Comparison of ENCODE assay signal across 16 mouse cellular contexts in the genomic region with DNA sequence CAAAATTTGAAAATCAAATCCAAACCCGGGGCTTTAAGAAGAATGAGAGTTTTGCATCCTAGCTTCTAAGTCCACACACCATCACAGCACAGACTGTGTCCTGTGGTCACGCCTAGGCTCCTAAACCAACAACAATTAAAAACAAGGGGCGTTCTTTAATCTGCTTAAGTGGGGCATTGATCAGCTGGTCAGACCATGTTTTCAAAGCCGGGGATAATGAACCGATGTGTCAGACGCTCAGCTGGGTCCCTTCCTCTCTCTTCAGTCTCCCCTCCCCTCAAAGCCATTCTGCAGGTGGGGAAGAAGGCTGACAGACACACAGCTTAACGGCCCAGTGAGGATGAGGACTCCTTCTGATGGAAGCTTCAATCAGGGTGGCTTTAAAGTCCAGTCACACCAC. TPM values are rescaled to one million over a fixed set of nuclear protein-coding genes. Genes with fewer than 3 reads are reported as not detected.
"Had no signal": no experiment of that assay in that cellular context is flagged by ENCODE, and none has a peak within 500 bp of the region (broad histone marks: within the 10 kb centered on the region; RNA-seq: fewer than 3 reads in every experiment).

No protein-coding gene starts in this region.

- H3K27ac ChIP-seq: intestine, embryonic 15.5 days; kidney, embryonic 15.5 days; left cerebral cortex, adult 2 months; liver, embryonic 14.5 days; stomach, embryonic 15.5 days had no signal

- H3K36me3 ChIP-seq: intestine, embryonic 15.5 days; kidney, embryonic 15.5 days; stomach, embryonic 15.5 days had no signal

- H3K4me2 ChIP-seq: intestine, embryonic 15.5 days; kidney, embryonic 15.5 days; stomach, embryonic 15.5 days had no signal

- DNase-seq: kidney, adult 18-20 months; kidney, postnatal 14 days; lung, adult 18-20 months; right cerebral cortex, postnatal 4 days; spleen, adult 18-20 months; thymus, adult 2 months; thymus, postnatal 25 days had no signal

- H3K4me3 ChIP-seq: intestine, embryonic 15.5 days; kidney, embryonic 15.5 days; left cerebral cortex, adult 2 months; stomach, embryonic 15.5 days had no signal

- H3K9me3 ChIP-seq: intestine, embryonic 15.5 days; kidney, embryonic 15.5 days; stomach, embryonic 15.5 days had no signal

- H3K9ac ChIP-seq: intestine, embryonic 15.5 days; kidney, embryonic 15.5 days; liver, embryonic 14.5 days; stomach, embryonic 15.5 days had no signal

RNA-seq across cellular contexts. Expression of a gene that starts 6.2 kb away (rescaled TPM):
- total RNA-seq: layer of hippocampus, postnatal 25 days; left cerebral cortex, adult 2 months; left cerebral cortex, postnatal 14 days; liver, adult 2 months had no signal
- polyA plus RNA-seq: kidney, embryonic 15.5 days; liver, adult 2 months; neural tube, embryonic 14.5 days had no signal
